Mouse (Mus musculus) brain, embryonic 18.5 days (tissue): Measurements from ENCODE around the gene Fndc9.

Source experiments
- DNase-seq: peaks from one replicate; pipeline ENCODE4 v3.0.0-alpha.2; 2012; ENCODE audit warnings: low read depth, low spot score

Fndc9 gene

GRCm38 (mm10) chr11:46233966-46234365, 1.4 kb upstream of the Fndc9 start:
- no peak for DNase-seq

- no peak for DNase-seq
Measured at GRCm38 (mm10) chr11:46236976-46237375, 1.6 kb downstream of the Fndc9 start.

GRCm38 (mm10) chr11:46241150-46241673, 5.9 kb downstream of the Fndc9 start:
- no peak for DNase-seq

DNA sequence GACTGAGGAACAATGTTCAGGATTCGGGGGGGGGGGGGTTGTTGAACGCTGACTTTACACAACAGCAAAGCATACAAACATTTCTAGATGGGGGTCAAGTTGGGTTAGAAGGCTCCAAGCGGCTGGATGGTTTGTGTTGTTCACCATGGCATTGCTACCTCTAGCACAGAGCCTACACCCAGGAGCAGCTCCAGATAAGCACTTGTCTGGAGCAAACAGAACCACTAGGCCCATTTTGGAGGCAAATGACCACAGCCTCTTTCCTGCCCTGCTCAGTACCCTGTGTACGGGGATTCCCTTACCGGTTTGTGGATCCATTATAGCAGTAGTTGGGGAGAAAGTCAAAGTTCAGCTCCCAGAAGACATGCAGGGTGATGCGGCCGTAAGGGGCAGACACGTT, 6.7 kb downstream of the Fndc9 start:
- DNase-seq, result no peak

DNA sequence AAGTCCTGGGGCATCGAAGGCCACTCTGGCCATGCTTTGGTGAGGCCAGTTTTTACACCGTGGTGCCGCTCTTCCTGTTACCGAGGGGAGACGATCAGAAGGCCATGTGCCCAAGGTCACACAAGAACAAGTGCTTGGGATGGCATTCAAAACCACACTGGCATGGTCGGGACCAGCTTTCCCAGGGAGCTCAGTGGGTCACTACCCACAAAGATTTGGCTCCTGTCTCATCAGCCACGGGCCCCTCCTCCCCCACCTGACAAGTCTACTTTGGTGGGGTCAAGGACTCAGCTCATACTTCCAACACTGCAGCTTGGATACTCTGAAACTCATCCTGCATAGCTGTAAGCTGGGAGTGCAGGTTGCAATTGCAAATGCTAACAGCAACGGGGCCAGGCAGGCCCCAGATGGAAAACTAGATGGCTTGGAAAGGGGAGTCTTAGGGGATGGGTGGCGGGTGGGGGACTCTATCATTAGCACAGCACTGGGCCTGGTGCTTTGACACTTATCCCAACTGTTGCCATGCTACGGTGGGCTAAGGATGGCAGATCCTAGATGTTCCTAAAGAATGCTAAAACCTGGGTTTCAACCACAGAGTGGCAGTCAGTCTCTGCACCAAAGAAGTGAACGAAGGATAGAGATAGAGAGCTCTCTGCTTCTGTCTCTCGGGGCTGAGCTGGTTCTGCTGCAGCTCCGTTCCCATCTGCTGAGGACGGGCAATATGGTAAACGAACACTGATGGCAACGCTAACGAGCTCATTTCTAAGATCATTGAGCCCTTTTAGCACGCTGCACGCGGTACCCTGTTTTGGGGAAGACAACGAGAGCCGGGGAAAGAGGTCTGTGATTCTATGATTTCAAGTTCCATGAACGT, 9.6 kb downstream of the Fndc9 start:
- DNase-seq, result no peak

DNA sequence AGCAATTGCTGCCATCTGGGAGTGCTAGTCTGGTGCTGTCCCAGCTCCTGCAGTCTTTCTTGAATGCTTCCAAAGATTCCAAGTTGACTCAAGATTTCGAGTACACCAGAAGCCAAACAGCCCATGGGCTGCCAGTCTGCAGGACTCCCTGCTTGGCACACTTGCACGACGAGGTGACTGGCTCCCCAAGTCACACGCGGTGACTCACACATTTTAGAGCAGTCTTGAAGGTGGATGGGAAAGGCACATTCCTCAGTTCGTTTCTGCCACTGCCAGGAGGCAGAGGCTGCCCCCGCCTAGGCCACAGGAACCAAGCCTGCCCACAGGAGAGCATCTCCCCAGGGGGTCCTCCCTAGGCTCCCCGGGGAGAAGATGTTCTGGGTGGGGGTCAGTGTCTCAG, 10.6 kb downstream of the Fndc9 start:
- DNase-seq, result no peak

DNA sequence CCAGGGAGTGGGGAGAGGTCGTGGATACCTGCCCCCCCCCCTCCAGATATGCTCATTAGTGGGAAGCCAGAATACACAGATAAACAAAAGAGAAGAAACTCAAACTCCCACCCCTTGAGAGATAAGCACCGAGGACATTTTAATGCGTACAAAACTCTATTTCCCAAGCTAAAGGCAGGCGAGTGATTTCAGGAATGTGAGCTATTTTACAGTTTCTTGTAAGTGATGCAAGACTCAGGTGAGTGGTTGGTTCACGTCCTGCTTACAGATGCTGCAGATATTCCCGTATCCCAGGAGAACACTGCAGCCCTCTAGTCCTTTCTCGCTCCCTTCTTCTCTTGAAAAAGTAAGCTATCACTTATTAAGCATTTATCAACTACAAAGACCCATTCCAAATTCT, 11.1 kb downstream of the Fndc9 start:
- no peak for DNase-seq

- no peak for DNase-seq
Measured at GRCm38 (mm10) chr11:46248352-46248751, 13.0 kb downstream of the Fndc9 start.

GRCm38 (mm10) chr11:46251994-46252393, 16.7 kb downstream of the Fndc9 start:
- no peak for DNase-seq

- DNase-seq, result no peak
Measured at GRCm38 (mm10) chr11:46255291-46255690, 20.0 kb downstream of the Fndc9 start.

- no peak for DNase-seq
Measured at GRCm38 (mm10) chr11:46258207-46258606, 22.9 kb downstream of the Fndc9 start.

GRCm38 (mm10) chr11:46258749-46259148, 23.4 kb downstream of the Fndc9 start:
- DNase-seq, result no peak

DNA sequence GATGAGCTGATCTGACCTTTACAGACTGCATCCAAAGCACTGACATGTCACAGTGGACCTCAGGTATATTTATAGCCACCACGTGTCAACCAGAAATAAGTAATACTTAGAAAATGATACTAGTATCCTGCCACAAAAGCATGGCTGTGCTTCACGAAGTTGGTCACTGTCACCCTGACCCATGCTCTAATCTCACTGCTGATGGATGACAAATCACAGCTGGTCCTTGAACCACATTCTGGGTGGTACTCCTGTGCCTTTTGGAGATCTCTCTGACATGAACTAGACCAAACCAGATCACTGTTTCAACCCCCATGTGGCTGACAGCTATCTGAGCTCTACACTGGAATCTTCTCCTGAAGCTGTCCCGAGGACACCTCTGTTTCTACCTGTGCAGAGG, 27.5 kb downstream of the Fndc9 start:
- no peak for DNase-seq

GRCm38 (mm10) chr11:46263291-46263690, 28.0 kb downstream of the Fndc9 start:
- no peak for DNase-seq

DNA sequence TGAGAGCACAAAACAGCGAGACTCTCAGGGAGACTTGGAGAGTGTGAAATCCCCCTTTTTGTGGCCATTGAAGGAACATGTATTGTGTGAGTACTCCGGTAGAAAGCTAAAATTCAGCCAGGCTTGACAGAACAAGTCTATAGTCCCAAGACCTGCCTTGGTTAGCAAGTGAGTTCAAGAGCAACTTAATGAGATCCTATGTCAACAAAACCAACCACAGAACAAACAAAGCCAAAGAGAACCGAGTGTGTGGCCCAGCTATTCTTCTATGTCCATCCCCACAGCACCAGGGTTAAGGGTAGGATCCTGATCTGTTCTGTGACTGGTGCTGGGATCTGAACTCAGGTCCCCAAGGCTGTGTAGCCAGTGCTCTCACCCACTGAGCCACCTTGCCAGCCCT, 29.3 kb downstream of the Fndc9 start:
- no peak for DNase-seq

- no peak for DNase-seq
Measured at GRCm38 (mm10) chr11:46265031-46265786, 29.9 kb downstream of the Fndc9 start.

GRCm38 (mm10) chr11:46268991-46269390, 33.7 kb downstream of the Fndc9 start:
- no peak for DNase-seq

- DNase-seq, result no peak
Measured at GRCm38 (mm10) chr11:46269391-46269790, 34.1 kb downstream of the Fndc9 start.

- DNase-seq, result no peak
Measured at GRCm38 (mm10) chr11:46269893-46270292, 34.6 kb downstream of the Fndc9 start.

- no peak for DNase-seq
Measured at GRCm38 (mm10) chr11:46272058-46272681, 36.8 kb downstream of the Fndc9 start.

DNA sequence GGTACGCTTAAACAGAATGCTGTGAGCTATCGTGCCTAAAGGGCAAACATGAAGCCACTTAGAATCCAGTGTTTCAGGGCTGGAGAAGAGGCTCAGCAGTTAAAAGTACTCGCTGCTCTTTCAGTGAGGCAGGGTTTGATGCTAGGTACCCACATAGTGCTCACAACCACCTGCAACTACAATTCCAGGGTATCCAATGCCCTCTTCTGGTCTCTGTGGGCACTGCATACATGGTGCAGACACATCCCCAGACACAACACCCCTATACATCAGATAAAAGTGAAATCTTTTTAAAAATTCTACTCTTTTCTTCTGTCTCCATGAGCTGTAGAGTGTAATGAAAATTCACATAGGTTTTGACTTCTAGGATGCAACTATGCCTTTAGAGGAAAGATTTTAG, 38.6 kb downstream of the Fndc9 start:
- no peak for DNase-seq

- peak; percentile 42 for DNase-seq
Measured at GRCm38 (mm10) chr11:46275302-46275701, 40.0 kb downstream of the Fndc9 start.
